Mouse (Mus musculus) lung, adult 2 months (tissue): Measurements from ENCODE around the gene Ppil1.

Experiments used
- CTCF ChIP-seq: fragments of 200-500 bp; IDR thresholded peaks from 2 replicates; pipeline ENCODE4 v1.5.1; 2011; ENCODE audit warnings: mild to moderate bottlenecking, low read length, control low read depth; ENCODE audit not compliant: insufficient read depth
- POLR2A ChIP-seq: fragments of 200-500 bp; IDR thresholded peaks from 2 replicates; pipeline ENCODE4 v1.6.1; 2011; ENCODE audit warnings: low read depth, mild to moderate bottlenecking, control low read depth, low read length, borderline replicate concordance; ENCODE audit errors: extremely low read depth

DNA sequence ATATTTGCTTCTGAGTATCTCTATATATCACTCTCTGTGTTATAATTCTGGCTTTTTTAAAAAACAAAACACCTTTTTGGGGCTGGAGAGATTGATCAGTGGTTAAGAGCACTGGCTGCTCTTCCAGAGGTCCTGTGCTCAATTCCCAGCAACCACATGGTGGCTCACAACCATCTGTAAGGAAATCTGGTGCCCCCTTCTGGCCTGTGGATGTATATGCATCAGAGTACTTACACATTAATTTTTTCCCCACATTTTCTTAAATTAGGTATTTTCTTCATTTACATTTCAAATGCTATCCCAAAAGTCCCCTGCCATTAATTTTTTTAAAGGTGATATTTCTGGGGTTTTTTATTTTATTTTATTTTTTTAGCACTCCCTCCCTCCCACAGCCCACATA is 49.3 kb upstream of the Ppil1 start:
- TF ChIP-seq CTCF (no peak), POLR2A (no peak)
